Mouse (Mus musculus): ENCODE results near the gene Nt5c2.

DNA sequence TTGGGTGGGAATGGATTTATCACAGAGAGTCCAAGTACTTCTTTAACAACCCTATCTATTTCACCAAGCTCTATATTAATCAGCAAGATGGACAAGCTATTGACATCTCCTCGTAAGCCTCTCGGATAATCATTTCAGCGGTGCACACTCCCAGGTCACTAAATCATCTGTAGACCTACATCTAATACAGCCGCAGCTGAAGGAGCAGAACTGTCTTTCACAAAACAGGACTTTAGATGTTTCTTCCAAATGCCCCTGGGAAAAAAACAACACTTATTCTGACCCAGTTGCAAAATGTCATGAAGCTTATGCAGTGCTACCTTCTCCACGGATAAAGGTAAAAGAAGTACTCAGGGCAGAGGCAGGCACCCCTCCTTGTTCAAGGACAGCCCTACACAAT, 106.7 kb downstream of the Nt5c2 start:
- no peak for TF ChIP-seq TAL1 (IDR thresholded peaks at IDR 0.05; ENCODE audit: low read length)
- TF ChIP-seq GATA1 (IDR thresholded peaks at IDR 0.05; ENCODE audit: low read length): no peak
